ENCODE assay signal across 10 mouse cellular contexts in genomic region chr1:191394126-191394525, GRCm38 (mm10). TPM values are rescaled to one million over a fixed set of nuclear protein-coding genes. Genes with fewer than 3 reads are reported as not detected.
DNase-seq lines count a peak whose midpoint lies in the region; ATAC-seq and TF ChIP-seq lines count a peak whose summit lies in the region.
"Had no signal": no experiment of that assay in that cellular context is flagged by ENCODE, and none has a peak within 500 bp of the region (broad histone marks: within the 10 kb centered on the region; RNA-seq: fewer than 3 reads in every experiment).

No protein-coding gene starts in this region.

- H3K4me1 ChIP-seq in forebrain, embryonic 14.5 days (ENCODE audit: control insufficient read depth, insufficient read depth, low read length), result peaks cover 6% of the 10 kb centered on the region; the same call in 1 of the 2 replicates
- peaks cover 6% of the 10 kb centered on the region for H3K4me1 ChIP-seq in forebrain, embryonic 16.5 days (replicated peaks; ENCODE audit: control insufficient read depth, insufficient read depth, low read length)
- H3K4me1 ChIP-seq in neural tube, embryonic 13.5 days (replicated peaks), result peaks cover 19% of the 10 kb centered on the region
- H3K4me1 ChIP-seq in liver, embryonic 11.5 days (replicated peaks; ENCODE audit: control insufficient read depth, insufficient read depth, low read length), result peaks cover 23% of the 10 kb centered on the region
- peaks cover 4% of the 10 kb centered on the region for H3K4me1 ChIP-seq in stomach, postnatal 0 days (replicated peaks; ENCODE audit: control insufficient read depth, insufficient read depth)

- H3K9ac ChIP-seq in forebrain, embryonic 14.5 days (ENCODE audit: low read length), result no peak overlapping the region
- no peak overlapping the region for H3K9ac ChIP-seq in forebrain, embryonic 16.5 days (replicated peaks; ENCODE audit: low read depth, low read length)
- H3K9ac ChIP-seq in neural tube, embryonic 13.5 days, result no peak overlapping the region
- H3K9ac ChIP-seq in liver, embryonic 11.5 days (ENCODE audit: low read depth, low read length), result no peak overlapping the region
- no peak overlapping the region; the same call in 1 of the 2 replicates for H3K9ac ChIP-seq in stomach, postnatal 0 days (ENCODE audit: low read length)
- H3K9ac ChIP-seq: limb, embryonic 15.5 days had no signal

- no peaks in the 10 kb centered on the region for H3K36me3 ChIP-seq in forebrain, embryonic 14.5 days (ENCODE audit: control insufficient read depth, insufficient read depth, low read length)
- H3K36me3 ChIP-seq in forebrain, embryonic 16.5 days (ENCODE audit: control insufficient read depth, insufficient read depth), result no peaks in the 10 kb centered on the region
- no peaks in the 10 kb centered on the region for H3K36me3 ChIP-seq in neural tube, embryonic 13.5 days
- H3K36me3 ChIP-seq in liver, embryonic 11.5 days (ENCODE audit: control insufficient read depth, insufficient read depth, low read length), result no peaks in the 10 kb centered on the region
- H3K36me3 ChIP-seq in stomach, postnatal 0 days (ENCODE audit: control insufficient read depth, insufficient read depth, low read length), result no peaks in the 10 kb centered on the region
- H3K36me3 ChIP-seq: limb, embryonic 15.5 days had no signal

- H3K4me2 ChIP-seq in forebrain, embryonic 14.5 days (ENCODE audit: low read length), result peak overlapping the region; percentile 68; the same call in 1 of the 2 replicates
- H3K4me2 ChIP-seq in forebrain, embryonic 16.5 days (ENCODE audit: low read length), result no peak overlapping the region
- peak overlapping the region; percentile 65 for H3K4me2 ChIP-seq in neural tube, embryonic 13.5 days
- peak overlapping the region; percentile 91 for H3K4me2 ChIP-seq in liver, embryonic 11.5 days
- H3K4me2 ChIP-seq in stomach, postnatal 0 days (replicated peaks; ENCODE audit: low read depth), result peak overlapping the region; percentile 75

- no peak overlapping the region for H3K4me3 ChIP-seq in forebrain, embryonic 14.5 days (ENCODE audit: low read depth, low read length)
- no peak overlapping the region for H3K4me3 ChIP-seq in forebrain, embryonic 16.5 days (replicated peaks; ENCODE audit: low read length)
- H3K4me3 ChIP-seq in neural tube, embryonic 13.5 days, result no peak overlapping the region
- peak overlapping the region; percentile 74 for H3K4me3 ChIP-seq in liver, embryonic 11.5 days (ENCODE audit: low read depth, low read length)
- peak overlapping the region; percentile 82; the same call in 1 of the 2 replicates for H3K4me3 ChIP-seq in stomach, postnatal 0 days (ENCODE audit: low read depth, low read length)
- H3K4me3 ChIP-seq: limb, embryonic 15.5 days had no signal

- DNase-seq in forebrain, embryonic 14.5 days (ENCODE audit: low spot score), result peak; percentile 18
- DNase-seq in neural tube, embryonic 10.5 days (ENCODE audit: extremely low spot score, low spot score), result no peak
- DNase-seq in liver, embryonic 11.5 days (ENCODE audit: low spot score), result no peak
- DNase-seq in stomach, postnatal 0 days (ENCODE audit: low spot score), result no peak
- DNase-seq in layer of hippocampus, postnatal 10 days (ENCODE audit: low spot score in 2 of 2), result no peak
- DNase-seq in layer of hippocampus, postnatal 36 days, result no peak
- DNase-seq: cerebellum, adult 18-20 months had no signal

- H3K27me3 ChIP-seq in forebrain, embryonic 14.5 days (replicated peaks; ENCODE audit: control insufficient read depth, insufficient read depth, low read length), result no peaks in the 10 kb centered on the region
- H3K27me3 ChIP-seq in forebrain, embryonic 16.5 days (replicated peaks; ENCODE audit: control insufficient read depth, insufficient read depth, low read length), result no peaks in the 10 kb centered on the region
- peaks cover 4% of the 10 kb centered on the region; the same call in 1 of the 2 replicates for H3K27me3 ChIP-seq in neural tube, embryonic 13.5 days
- H3K27me3 ChIP-seq in liver, embryonic 11.5 days (replicated peaks; ENCODE audit: control insufficient read depth, insufficient read depth, low read length), result no peaks in the 10 kb centered on the region
- no peaks in the 10 kb centered on the region for H3K27me3 ChIP-seq in stomach, postnatal 0 days (ENCODE audit: control insufficient read depth, insufficient read depth, low read length)
- H3K27me3 ChIP-seq: limb, embryonic 15.5 days had no signal

- H3K9me3 ChIP-seq in forebrain, embryonic 14.5 days (replicated peaks; ENCODE audit: control insufficient read depth, low read length), result no peaks in the 10 kb centered on the region
- no peaks in the 10 kb centered on the region for H3K9me3 ChIP-seq in forebrain, embryonic 16.5 days (ENCODE audit: control insufficient read depth, low read length)
- H3K9me3 ChIP-seq in neural tube, embryonic 13.5 days, result no peaks in the 10 kb centered on the region
- H3K9me3 ChIP-seq in liver, embryonic 11.5 days (ENCODE audit: control insufficient read depth, low read length), result no peaks in the 10 kb centered on the region
- no peaks in the 10 kb centered on the region for H3K9me3 ChIP-seq in stomach, postnatal 0 days (ENCODE audit: control insufficient read depth, low read length)
- H3K9me3 ChIP-seq: limb, embryonic 15.5 days had no signal

- no peak for TF ChIP-seq EP300 in stomach, postnatal 0 days (optimal IDR thresholded peaks at IDR 0.05)

- no peak overlapping the region for H3K27ac ChIP-seq in forebrain, embryonic 14.5 days (ENCODE audit: low read depth, low read length)
- no peak overlapping the region for H3K27ac ChIP-seq in forebrain, embryonic 16.5 days (ENCODE audit: low read length)
- H3K27ac ChIP-seq in neural tube, embryonic 13.5 days (replicated peaks), result no peak overlapping the region
- H3K27ac ChIP-seq in liver, embryonic 11.5 days (ENCODE audit: low read depth, low read length), result no peak overlapping the region
- no peak overlapping the region for H3K27ac ChIP-seq in stomach, postnatal 0 days (replicated peaks)
- H3K27ac ChIP-seq: limb, embryonic 15.5 days had no signal

- 71% methylated on average over 2 of the region's 2 CpGs for WGBS in forebrain, embryonic 14.5 days
- WGBS in forebrain, embryonic 16.5 days, result 66% methylated on average over 2 of the region's 2 CpGs
- 67% methylated on average over 2 of the region's 2 CpGs for WGBS in neural tube, embryonic 13.5 days
- WGBS in liver, embryonic 11.5 days, result 47% methylated on average over 2 of the region's 2 CpGs
- 39% methylated on average over 2 of the region's 2 CpGs for WGBS in stomach, postnatal 0 days

- ATAC-seq in forebrain, embryonic 14.5 days, result no peak
- ATAC-seq in forebrain, embryonic 16.5 days, result no peak
- no peak for ATAC-seq in neural tube, embryonic 13.5 days (ENCODE audit: low read depth)
- ATAC-seq in liver, embryonic 11.5 days (replicated peaks; ENCODE audit: low FRiP score), result no peak
- ATAC-seq in stomach, postnatal 0 days (ENCODE audit: low FRiP score, low TSS enrichment), result no peak

- TF ChIP-seq CTCF in stomach, postnatal 0 days (IDR thresholded peaks at IDR 0.05; ENCODE audit: low read depth), result no peak

RNA-seq across cellular contexts. Expression of gene Ppp2r5a, which starts 8.9 kb away (rescaled TPM):
- polyA plus RNA-seq in forebrain, embryonic 14.5 days (2014; fragmentation: Nextera tagmentation; extraction: Ambion mirVana), result 10.5 and 11.8 TPM in 2 replicates
- polyA plus RNA-seq in forebrain, embryonic 16.5 days (2015; fragmentation: Nextera tagmentation; extraction: Ambion mirVana), result 7.9 and 8.7 TPM in 2 replicates
- polyA plus RNA-seq in neural tube, embryonic 13.5 days (2015; fragmentation: Nextera tagmentation; extraction: Ambion mirVana), result 8.6 and 8.7 TPM in 2 replicates
- polyA plus RNA-seq in liver, embryonic 11.5 days (2014; fragmentation: Nextera tagmentation; extraction: Ambion mirVana), result 32.4 and 39.9 TPM in 2 replicates
- 28.4 and 32.9 TPM in 2 replicates for polyA plus RNA-seq in stomach, postnatal 0 days (2015; fragmentation: Nextera tagmentation; extraction: Ambion mirVana)
- total RNA-seq in layer of hippocampus, postnatal 10 days (2021), result 10 to 100 TPM; 56.0 to 59.1 TPM
- 10 to 100 TPM; 68.3 to 77.4 TPM for total RNA-seq in layer of hippocampus, postnatal 36 days (2021)

Comparison
In these comparisons a context has a peak if more than half of its experiments do, and no peak if none do; other contexts are left out.
1. H3K4me3 ChIP-seq: peak in liver, embryonic 11.5 days (single experiment) and stomach, postnatal 0 days (single experiment); none in forebrain, embryonic 14.5 days (single experiment), forebrain, embryonic 16.5 days (single experiment) and neural tube, embryonic 13.5 days (single experiment).